ENCODE assay signal across 11 mouse cellular contexts in genomic region chr14:16196518-16196917, GRCm38 (mm10). TPM values are rescaled to one million over a fixed set of nuclear protein-coding genes. Genes with fewer than 3 reads are reported as not detected.
DNase-seq lines count a peak whose midpoint lies in the region; ATAC-seq and TF ChIP-seq lines count a peak whose summit lies in the region.
"Had no signal": no experiment of that assay in that cellular context is flagged by ENCODE, and none has a peak within 500 bp of the region (broad histone marks: within the 10 kb centered on the region; RNA-seq: fewer than 3 reads in every experiment).

No protein-coding gene starts in this region.

- H3K9me3 ChIP-seq in forebrain, embryonic 14.5 days (replicated peaks; ENCODE audit: control insufficient read depth, low read length): no peaks in the 10 kb centered on the region
- H3K9me3 ChIP-seq in forebrain, embryonic 13.5 days (replicated peaks): no peaks in the 10 kb centered on the region
- H3K9me3 ChIP-seq in liver, postnatal 0 days (ENCODE audit: low read length): no peaks in the 10 kb centered on the region
- H3K9me3 ChIP-seq in liver, embryonic 12.5 days (replicated peaks): no peaks in the 10 kb centered on the region
- H3K9me3 ChIP-seq: G1E; megakaryocyte, embryonic 14.5 days; stomach, embryonic 15.5 days had no signal

- no peak for ATAC-seq in forebrain, embryonic 14.5 days
- no peak for ATAC-seq in forebrain, embryonic 13.5 days
- ATAC-seq in liver, postnatal 0 days: no peak
- ATAC-seq in liver, embryonic 12.5 days: no peak

- TF ChIP-seq EP300 in liver, postnatal 0 days (IDR thresholded peaks at IDR 0.05; ENCODE audit: low read depth): no peak

- no peak overlapping the region for H3K4me2 ChIP-seq in forebrain, embryonic 14.5 days (ENCODE audit: low read length)
- no peak overlapping the region for H3K4me2 ChIP-seq in forebrain, embryonic 13.5 days
- no peak overlapping the region for H3K4me2 ChIP-seq in liver, postnatal 0 days (ENCODE audit: low read depth, low read length)
- H3K4me2 ChIP-seq in liver, embryonic 12.5 days: no peak overlapping the region
- H3K4me2 ChIP-seq: stomach, embryonic 15.5 days had no signal

- no peak overlapping the region for H3K9ac ChIP-seq in forebrain, embryonic 14.5 days (ENCODE audit: low read length)
- no peak overlapping the region for H3K9ac ChIP-seq in forebrain, embryonic 13.5 days
- no peak overlapping the region for H3K9ac ChIP-seq in liver, postnatal 0 days (replicated peaks)
- no peak overlapping the region for H3K9ac ChIP-seq in liver, embryonic 12.5 days
- H3K9ac ChIP-seq: stomach, embryonic 15.5 days had no signal

- DNase-seq in forebrain, embryonic 14.5 days (ENCODE audit: low spot score): peak; percentile 74
- DNase-seq in liver, postnatal 0 days: peak; percentile 15
- peak; percentile 26 for DNase-seq in Muller cell, postnatal 12 days (ENCODE audit: inconsistent ontology term)
- peak; percentile 85 for DNase-seq in induced T-regulatory cell, adult 2 months (ENCODE audit: low read depth)
- DNase-seq in gastrocnemius, postnatal 10 days: no peak
- DNase-seq in frontal cortex, postnatal 14 days (ENCODE audit: low spot score in 2 of 2): no peak

- TF ChIP-seq CTCF in liver, postnatal 0 days (IDR thresholded peaks at IDR 0.05; ENCODE audit: low read depth): peak; percentile 45

- no peak overlapping the region for H3K4me3 ChIP-seq in forebrain, embryonic 14.5 days (ENCODE audit: low read depth, low read length)
- H3K4me3 ChIP-seq in forebrain, embryonic 13.5 days: no peak overlapping the region
- no peak overlapping the region for H3K4me3 ChIP-seq in liver, postnatal 0 days (ENCODE audit: low read depth, low read length)
- H3K4me3 ChIP-seq in liver, embryonic 12.5 days: no peak overlapping the region
- H3K4me3 ChIP-seq: megakaryocyte, embryonic 14.5 days; stomach, embryonic 15.5 days had no signal

- H3K27me3 ChIP-seq in forebrain, embryonic 14.5 days (replicated peaks; ENCODE audit: control insufficient read depth, insufficient read depth, low read length): no peaks in the 10 kb centered on the region
- H3K27me3 ChIP-seq in forebrain, embryonic 13.5 days: no peaks in the 10 kb centered on the region
- no peaks in the 10 kb centered on the region for H3K27me3 ChIP-seq in liver, postnatal 0 days (ENCODE audit: insufficient read depth, low read length)
- H3K27me3 ChIP-seq in liver, embryonic 12.5 days (replicated peaks): no peaks in the 10 kb centered on the region
- H3K27me3 ChIP-seq: megakaryocyte, embryonic 14.5 days; stomach, embryonic 15.5 days had no signal

- no peaks in the 10 kb centered on the region for H3K36me3 ChIP-seq in forebrain, embryonic 14.5 days (ENCODE audit: control insufficient read depth, insufficient read depth, low read length)
- no peaks in the 10 kb centered on the region for H3K36me3 ChIP-seq in forebrain, embryonic 13.5 days (ENCODE audit: poor library complexity, severe bottlenecking)
- H3K36me3 ChIP-seq in liver, postnatal 0 days (replicated peaks; ENCODE audit: insufficient read depth, low read length): no peaks in the 10 kb centered on the region
- H3K36me3 ChIP-seq in liver, embryonic 12.5 days: no peaks in the 10 kb centered on the region
- H3K36me3 ChIP-seq: G1E; stomach, embryonic 15.5 days had no signal

- 59% methylated on average over 4 of the region's 4 CpGs for WGBS in forebrain, embryonic 14.5 days
- WGBS in forebrain, embryonic 13.5 days: 62% methylated on average over 4 of the region's 4 CpGs
- 51% methylated on average over 4 of the region's 4 CpGs for WGBS in liver, postnatal 0 days (ENCODE audit: insufficient replicate concordance)
- 48% methylated on average over 4 of the region's 4 CpGs for WGBS in liver, embryonic 12.5 days (ENCODE audit: insufficient replicate concordance)

- peaks cover 15% of the 10 kb centered on the region for H3K4me1 ChIP-seq in forebrain, embryonic 14.5 days (ENCODE audit: control insufficient read depth, insufficient read depth, low read length)
- H3K4me1 ChIP-seq in forebrain, embryonic 13.5 days: peaks cover 17% of the 10 kb centered on the region
- H3K4me1 ChIP-seq in liver, postnatal 0 days (ENCODE audit: insufficient read depth): no peaks in the 10 kb centered on the region
- no peaks in the 10 kb centered on the region for H3K4me1 ChIP-seq in liver, embryonic 12.5 days
- H3K4me1 ChIP-seq: stomach, embryonic 15.5 days had no signal

- no peak overlapping the region for H3K27ac ChIP-seq in forebrain, embryonic 14.5 days (ENCODE audit: low read depth, low read length)
- no peak overlapping the region for H3K27ac ChIP-seq in forebrain, embryonic 13.5 days
- H3K27ac ChIP-seq in liver, postnatal 0 days (ENCODE audit: low read depth): no peak overlapping the region
- no peak overlapping the region for H3K27ac ChIP-seq in liver, embryonic 12.5 days
- H3K27ac ChIP-seq: stomach, embryonic 15.5 days had no signal

RNA-seq across cellular contexts. Expression of gene Ngly1, which starts 52.6 kb away (rescaled TPM):
- 30.9 and 34.9 TPM in 2 replicates for polyA plus RNA-seq in forebrain, embryonic 14.5 days (2014; fragmentation: Nextera tagmentation; extraction: Ambion mirVana)
- 26.9 and 30.6 TPM in 2 replicates for polyA plus RNA-seq in forebrain, embryonic 13.5 days (2015; fragmentation: Nextera tagmentation; extraction: Ambion mirVana)
- 19.9 and 20.0 TPM in 2 replicates for polyA plus RNA-seq in liver, postnatal 0 days (2015; fragmentation: Nextera tagmentation; extraction: Ambion mirVana)
- polyA plus RNA-seq in liver, embryonic 12.5 days (2016; fragmentation: Nextera tagmentation; extraction: Ambion mirVana): 22.0 and 23.0 TPM in 2 replicates
- 10 to 100 TPM; 44.2 to 46.2 TPM for total RNA-seq in gastrocnemius, postnatal 10 days (2021)

RNA-seq across cellular contexts. Expression of gene Oxsm, which starts 53.1 kb away (rescaled TPM):
- 0.96 and 1.1 TPM in 2 replicates for polyA plus RNA-seq in forebrain, embryonic 14.5 days (2014; fragmentation: Nextera tagmentation; extraction: Ambion mirVana)
- 1.6 and 2.1 TPM in 2 replicates for polyA plus RNA-seq in forebrain, embryonic 13.5 days (2015; fragmentation: Nextera tagmentation; extraction: Ambion mirVana)
- 2.9 and 3.2 TPM in 2 replicates for polyA plus RNA-seq in liver, postnatal 0 days (2015; fragmentation: Nextera tagmentation; extraction: Ambion mirVana)
- 1.7 and 1.9 TPM in 2 replicates for polyA plus RNA-seq in liver, embryonic 12.5 days (2016; fragmentation: Nextera tagmentation; extraction: Ambion mirVana)
- total RNA-seq in gastrocnemius, postnatal 10 days (2021): 10 to 100 TPM; 11.0 to 11.8 TPM

Comparison
In these comparisons a context has a peak if more than half of its experiments do, and no peak if none do; other contexts are left out.
1. DNase-seq: peak in forebrain, embryonic 14.5 days (single experiment), liver, postnatal 0 days (single experiment), Muller cell, postnatal 12 days (single experiment) and induced T-regulatory cell, adult 2 months (single experiment); none in gastrocnemius, postnatal 10 days (single experiment) and frontal cortex, postnatal 14 days (0 of 2).